Mouse (Mus musculus): ENCODE results near the gene Eml1. TPM values are rescaled to one million over a fixed set of nuclear protein-coding genes. Genes with fewer than 3 reads are reported as not detected.
A peak's percentile ranks its signal among the peaks of the same experiment; 100 is the strongest.

The Eml1 gene
- polyA plus RNA-seq, 1 experiment: 182 TPM

DNA sequence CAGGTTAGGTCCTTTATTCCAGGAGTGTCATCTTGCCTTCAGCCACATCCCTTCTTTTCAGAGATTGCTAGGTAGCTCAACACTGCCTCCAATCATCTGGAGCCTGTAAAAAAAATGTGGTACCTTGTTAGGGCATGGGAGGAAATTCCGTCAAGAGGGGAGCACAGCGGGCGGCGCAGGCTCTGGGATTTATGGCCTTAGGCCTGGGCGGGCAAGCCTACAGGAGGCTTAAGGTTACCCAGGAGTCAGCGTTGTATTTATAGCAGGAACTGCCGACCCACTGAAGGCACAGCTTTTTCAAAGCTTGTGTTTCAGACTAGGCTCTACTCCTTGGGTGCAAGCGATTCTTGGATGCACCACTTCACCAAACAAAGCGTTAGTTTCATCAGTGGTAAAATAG is 2.9 kb downstream of the Eml1 start:
- no peak for DNase-seq (ENCODE audit: low spot score)

DNA sequence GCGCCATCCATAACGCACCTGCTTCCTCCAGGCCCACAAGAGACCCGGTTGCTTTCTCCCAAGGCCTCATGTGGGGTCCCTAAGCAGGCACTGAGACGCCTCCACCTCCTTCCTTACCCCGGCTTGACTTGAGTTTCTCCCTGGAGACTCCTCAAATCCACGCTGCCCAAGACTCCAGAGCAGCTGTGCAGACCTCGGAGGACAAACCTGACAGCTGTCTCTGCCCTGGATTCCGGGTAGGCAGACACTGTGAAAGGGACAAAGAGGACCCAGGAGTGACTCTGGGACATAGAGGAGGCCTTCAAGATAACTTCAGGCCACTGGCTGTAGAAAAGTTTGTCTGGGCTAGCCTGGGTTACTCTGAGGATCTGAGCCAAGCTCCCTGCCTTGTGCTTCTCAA is 3.9 kb downstream of the Eml1 start:
- no peak for DNase-seq (ENCODE audit: low spot score)

DNA sequence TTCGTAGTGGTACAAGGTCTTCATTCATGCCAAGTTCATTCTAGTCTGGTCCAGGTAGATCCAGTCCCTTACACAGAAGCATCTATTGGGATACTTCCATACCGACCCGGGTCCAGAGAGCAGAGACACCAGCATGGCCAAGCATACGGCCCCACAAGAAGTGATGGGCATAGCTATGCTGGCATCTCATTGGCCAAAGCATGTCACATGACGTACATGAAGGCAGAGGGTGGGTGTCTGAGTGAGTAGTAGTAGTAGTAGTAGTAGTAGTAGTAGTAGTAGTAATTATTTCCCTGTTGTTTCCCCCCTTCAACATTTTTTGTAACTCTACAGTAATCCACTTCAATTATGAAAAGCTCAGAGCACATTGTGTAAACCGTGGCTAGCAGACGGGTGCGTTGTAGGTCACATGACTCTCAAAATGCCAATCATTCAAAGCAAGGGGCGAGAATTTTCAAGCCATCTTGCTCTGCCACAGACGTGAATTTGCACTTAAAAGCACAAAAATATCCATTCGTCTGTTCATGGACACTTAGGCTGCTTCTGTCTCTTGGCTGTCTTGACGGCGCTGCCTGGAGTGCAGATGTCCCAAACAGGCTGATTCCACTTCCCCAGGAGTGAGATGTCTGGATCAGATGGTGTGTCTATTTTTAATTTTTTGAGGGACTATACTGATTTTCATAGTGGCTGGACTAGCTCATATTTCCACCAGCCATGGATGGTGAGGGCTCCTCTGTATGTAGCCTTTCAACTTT is 7.8 kb downstream of the Eml1 start:
- DNase-seq (ENCODE audit: low spot score): no peak

DNA sequence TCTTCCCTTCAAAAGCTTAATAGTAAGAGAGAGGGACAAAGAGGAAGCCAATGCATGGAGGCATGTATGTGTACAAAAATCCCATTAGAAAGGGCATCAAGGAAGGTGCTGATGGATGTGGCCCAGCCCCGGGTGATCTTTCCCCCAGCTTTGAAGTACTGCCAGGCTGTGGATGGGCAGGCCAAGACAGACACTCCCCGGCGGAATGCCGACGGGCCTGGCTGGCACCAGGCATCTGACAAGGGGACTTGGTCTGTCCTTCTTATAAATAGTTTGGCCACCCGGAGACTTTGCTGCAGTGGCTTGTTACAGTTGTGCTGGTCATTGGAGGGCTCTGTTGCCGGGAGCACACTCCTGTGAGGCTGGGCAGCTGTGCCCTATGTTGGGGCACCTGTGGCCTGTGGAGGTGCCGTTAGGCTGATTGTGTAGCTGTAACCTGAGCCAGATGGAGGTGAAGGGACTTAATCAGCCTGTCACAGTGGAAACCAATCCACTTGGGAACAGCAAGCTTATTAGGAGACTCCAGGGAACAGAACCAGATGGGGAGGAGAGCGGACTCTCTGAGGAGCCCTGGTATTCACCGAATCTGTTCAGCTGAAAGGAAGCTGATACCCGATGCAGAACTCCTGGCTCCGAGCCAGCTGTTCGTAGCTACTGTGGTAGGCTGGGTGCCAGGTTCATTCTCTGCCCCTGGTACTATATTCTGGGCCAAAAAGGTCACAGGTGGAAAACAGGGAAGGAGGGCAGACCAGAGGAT is 15.9 kb downstream of the Eml1 start:
- DNase-seq (ENCODE audit: low spot score): no peak

DNA sequence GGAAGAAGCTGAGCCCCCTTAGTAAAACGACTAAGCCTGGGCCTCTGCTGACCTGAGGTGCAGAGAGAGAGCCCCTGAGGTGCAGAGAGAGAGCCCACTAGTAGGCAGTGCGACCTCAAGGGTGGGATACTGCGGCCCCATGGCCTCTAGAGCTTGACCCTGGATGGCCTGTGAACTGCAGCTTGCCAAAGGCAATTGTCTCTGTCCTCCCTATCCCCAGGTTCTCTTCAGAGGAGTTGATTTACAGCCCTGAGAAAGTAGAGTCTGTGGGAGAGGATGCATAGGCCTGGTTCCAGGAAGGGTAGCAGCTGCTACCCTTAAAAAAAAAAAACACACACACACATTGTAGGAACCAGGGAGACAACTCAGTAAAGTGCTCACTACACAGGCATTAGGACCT is 19.0 kb downstream of the Eml1 start:
- no peak for DNase-seq (ENCODE audit: low spot score)

DNA sequence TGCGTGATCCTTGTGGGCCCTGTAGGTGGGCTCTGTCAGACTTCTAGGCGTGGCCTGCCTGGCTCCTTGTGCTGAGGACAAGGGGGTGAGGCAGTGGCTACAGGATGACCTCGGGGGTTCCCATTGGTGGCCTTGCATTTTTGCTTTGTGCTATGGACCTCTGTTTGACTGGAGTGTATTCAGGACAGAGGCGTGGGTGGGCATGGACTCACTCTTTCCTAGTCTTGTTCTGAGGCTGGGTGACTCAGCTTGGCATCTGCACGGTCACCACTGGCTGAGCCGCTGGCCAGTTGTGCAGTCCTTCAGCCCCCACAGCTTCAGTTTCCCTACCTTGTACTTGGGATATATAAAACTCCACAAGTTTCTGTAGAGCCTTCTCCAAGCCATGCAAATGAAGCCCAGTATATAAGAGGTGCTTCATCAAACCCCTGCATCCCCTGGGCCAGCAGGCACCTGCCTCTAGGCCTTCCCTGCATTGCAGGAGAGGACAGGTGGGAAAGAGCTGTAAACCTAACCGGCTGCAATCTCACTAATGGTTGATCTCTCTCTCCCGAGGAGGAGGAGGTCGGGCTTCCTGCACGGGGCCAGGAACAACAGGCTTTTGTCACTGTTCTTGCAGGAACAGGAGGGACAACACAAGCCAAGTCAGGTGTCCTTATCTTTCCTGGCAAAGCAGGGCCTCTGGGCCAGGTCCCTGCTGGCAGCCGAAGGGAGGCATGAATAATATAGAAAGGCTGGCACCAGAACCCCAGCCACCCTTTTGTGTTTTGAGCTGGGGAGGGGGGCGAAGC is 21.7 kb downstream of the Eml1 start:
- no peak for DNase-seq (ENCODE audit: low spot score)

DNA sequence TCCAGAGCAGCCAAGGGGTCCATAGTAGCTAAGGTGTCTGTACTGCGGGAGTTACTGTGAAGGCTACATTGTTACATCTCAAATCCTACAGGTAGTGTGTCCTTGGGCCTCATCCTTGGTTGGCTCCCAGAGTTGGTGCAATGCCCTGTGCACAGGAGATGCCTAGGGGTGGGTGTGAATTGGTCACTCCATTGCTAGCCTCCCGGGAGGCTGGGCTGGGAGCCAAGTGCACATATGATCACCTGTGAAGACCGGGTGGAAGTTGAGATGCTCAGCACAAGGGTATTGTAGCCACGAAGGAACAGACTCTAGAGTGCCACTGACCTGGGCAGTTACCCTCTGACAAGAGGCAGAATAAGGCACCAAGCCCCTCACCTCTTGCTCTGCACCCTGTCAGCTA is 22.3 kb downstream of the Eml1 start:
- DNase-seq (ENCODE audit: low spot score): no peak

DNA sequence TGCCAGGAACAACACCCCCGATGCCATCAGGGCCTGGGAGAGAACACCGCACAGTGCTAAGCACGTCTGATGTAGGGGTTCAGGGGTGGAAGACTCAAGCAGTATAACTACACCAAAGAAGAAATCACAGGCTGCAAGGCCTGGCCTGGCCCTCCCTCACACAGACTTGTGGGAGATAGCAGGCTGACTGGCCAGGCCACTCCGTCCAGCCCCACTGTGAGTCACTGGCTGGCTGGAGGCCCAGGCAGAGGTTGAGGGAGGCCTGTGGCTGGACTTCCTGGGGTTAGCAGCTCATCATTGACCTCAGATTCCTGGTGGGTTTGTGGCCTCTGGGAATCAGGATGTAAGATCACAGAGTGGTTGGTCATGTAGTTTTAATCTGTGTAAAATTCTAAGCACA is 22.9 kb downstream of the Eml1 start:
- DNase-seq (ENCODE audit: low spot score): peak; percentile 64

DNA sequence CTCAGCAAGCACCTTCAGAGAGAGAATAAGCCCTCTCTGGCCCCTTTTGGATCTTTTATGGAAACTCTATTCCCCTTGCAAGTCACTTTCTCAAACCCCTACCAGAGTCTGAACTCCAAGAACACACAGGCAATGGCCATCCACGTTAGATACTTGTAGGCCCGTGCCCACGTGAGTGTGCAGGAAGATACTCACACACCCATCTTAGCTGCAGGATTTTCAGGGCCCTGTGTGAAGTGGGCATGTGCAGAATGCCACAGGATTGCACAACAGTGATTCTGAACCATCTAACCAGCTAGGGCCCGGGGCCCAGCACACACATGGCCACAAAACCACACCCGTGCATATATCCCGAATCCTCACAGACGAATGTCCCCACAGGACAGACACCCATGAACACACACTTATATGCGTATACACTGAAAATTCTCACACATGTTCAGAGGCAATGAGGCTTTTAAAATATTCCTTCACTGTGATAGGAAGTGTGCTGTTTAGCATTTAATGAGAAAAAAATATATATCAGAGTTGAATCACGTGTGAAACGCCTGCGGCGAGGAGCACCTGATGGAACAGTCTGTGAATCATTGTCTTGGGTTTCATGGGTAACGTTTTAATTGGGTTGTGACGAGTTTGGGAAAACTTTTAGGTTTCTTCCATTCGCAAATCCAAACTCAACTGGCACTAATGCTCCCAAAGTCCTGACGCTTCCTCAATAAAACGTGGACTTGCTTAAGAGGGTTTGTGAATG is 24.0 kb downstream of the Eml1 start:
- DNase-seq (ENCODE audit: low spot score): no peak

DNA sequence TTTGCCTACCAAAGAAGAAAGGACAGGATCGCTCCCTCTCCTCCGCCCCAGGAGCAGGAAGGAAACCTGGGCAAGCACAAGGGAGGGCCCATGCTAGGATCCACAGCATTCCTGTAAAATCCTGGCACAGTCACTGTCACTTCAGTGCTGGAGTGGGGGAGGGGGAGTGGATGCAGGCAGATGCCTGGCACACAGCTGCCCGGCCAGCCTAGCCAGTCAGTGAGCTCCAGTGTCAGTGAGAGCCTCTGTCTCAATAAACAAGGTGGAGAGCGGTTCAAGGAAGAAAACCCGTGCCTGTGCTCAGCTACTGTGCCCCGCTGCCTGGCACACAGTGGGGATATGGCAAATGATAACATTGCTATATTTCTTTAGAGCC is 24.5 kb downstream of the Eml1 start:
- DNase-seq (ENCODE audit: low spot score): no peak

DNA sequence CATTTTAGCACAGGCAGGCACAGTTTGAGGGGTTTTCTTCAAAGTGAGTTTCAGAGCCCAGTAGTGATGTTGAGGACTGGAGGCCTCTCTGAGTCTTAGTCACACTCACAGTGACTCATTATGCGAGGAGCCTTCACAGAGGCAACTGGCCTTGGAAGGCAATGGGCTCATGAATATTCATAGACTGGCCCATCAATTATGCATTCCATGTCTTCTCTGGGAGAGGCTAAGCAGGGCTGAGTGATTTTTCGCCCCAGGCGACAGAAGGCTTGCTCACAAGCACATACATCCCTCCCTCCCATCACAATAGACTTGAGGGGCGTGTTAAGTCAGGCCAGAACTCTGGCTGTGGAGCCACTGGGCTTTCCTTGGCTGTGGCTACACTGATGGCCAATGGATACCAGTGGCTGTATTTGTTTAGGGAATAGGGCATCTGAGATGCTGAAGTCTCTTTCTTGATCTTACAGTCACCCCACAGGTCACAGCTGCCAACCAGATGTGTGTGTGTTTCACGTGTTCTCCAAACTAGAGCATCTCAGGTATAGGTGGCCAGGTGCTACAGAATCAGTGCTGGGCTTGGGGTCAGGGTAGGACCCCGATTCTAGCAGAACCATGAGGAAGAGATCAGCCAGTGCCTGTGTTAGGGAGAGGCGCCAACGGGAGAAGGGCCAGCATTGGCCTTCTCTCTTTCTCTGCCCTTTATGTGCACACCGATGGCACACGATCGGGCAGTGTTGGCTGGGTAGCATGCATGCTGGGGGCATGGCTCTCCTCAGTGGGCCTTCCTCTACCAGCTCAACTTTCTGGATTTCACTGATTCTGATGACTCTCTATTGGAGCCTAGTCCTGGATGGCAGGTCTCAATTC is 25.6 kb downstream of the Eml1 start:
- DNase-seq (ENCODE audit: low spot score): no peak

DNA sequence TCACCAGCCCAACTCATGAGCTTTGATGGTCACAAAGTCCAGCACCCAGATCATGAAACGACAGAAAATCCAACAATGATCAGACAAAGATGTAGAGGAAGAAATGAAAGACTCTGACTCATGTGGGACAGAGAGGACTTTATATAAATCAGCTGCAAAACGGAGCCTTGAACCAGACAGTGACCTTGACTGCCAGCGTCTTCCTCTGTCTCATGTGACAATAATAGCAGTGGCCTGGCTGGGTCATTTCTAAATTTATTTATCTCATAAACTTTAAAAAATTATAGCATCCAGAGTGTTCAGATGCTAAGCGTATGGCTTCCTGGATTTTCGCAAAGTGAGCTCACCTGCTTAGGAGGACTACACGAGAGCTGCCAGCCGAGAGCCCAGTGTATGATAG is 27.9 kb downstream of the Eml1 start:
- no peak for DNase-seq (ENCODE audit: low spot score)

DNA sequence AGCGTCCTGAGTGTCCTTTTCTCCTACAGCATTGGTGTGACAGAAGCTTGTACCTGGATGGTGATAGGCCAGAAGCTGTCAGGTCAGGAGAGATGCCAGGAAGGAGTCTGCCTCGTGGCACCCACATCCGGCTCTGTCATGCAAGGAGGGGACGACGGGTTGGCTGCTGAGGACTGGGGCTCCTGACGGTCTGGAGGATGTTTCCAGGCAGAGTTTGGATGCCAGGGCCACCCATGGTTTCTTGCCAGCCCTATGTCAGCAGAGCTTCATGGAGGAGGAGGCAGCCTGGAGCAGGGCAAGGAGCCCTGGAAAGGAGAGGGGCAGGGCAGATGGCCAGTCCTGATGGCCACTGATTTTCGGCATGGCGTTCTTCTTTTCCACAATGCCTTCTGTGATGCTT is 28.4 kb downstream of the Eml1 start:
- DNase-seq (ENCODE audit: low spot score): no peak

DNA sequence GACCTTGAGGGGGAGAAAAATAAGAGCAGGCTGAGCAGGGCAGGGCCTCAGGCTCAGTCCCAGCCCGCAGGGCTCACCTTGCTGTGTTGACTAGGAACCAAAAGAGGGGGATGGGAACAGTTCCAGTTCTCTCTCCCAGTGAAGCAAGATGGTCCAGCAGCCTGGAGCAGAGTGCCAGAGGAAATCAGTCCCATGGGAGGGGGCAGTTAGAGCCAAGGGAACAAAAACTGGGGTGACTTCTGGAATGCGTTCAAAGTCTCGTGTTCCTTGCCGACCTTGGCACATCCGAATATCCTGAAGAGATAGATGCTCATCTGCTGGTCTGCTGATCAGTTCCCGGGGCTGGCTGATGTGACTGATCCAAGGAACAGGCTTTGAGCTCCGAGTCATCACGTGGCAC is 30.2 kb downstream of the Eml1 start:
- DNase-seq (ENCODE audit: low spot score): no peak

DNA sequence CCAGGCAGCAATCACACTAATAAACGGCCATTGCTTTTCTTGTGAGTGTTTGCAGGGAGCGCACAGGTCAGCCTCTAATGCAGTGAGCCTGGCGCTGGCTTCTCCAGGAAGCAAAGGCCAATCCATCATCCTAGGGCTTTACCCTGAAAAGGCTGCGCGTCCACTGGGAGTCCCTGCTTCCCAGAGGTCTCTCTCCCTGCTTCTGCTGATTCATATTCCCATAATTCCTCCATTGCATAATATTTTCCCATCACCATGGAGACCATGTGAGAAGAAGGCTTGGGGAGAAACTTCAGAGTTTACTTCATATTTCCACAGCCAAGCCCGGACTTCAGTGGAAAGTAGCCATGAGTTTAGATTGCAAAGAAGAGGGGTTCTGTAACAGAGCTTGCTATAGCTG is 33.2 kb downstream of the Eml1 start:
- no peak for DNase-seq (ENCODE audit: low spot score)

DNA sequence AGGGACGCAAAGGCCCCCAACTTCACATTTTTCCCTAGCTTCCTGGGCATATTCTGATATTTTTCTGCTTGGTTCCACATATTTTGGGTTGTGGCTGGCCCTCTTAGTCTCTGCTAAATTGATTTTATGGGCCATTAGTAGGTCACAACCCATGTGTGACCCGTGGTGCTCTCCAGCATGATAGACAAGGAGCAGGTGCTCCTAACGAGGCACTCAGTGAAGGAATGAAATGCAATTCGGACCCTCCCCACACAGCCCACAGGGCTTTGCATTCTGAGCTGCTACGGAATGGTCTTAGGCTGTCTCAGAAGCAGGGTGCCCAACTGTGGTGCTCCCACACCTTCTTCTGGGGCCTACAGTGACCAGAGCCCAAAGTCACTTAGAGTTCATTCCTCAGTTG is 38.3 kb downstream of the Eml1 start:
- no peak for DNase-seq (ENCODE audit: low spot score)

DNA sequence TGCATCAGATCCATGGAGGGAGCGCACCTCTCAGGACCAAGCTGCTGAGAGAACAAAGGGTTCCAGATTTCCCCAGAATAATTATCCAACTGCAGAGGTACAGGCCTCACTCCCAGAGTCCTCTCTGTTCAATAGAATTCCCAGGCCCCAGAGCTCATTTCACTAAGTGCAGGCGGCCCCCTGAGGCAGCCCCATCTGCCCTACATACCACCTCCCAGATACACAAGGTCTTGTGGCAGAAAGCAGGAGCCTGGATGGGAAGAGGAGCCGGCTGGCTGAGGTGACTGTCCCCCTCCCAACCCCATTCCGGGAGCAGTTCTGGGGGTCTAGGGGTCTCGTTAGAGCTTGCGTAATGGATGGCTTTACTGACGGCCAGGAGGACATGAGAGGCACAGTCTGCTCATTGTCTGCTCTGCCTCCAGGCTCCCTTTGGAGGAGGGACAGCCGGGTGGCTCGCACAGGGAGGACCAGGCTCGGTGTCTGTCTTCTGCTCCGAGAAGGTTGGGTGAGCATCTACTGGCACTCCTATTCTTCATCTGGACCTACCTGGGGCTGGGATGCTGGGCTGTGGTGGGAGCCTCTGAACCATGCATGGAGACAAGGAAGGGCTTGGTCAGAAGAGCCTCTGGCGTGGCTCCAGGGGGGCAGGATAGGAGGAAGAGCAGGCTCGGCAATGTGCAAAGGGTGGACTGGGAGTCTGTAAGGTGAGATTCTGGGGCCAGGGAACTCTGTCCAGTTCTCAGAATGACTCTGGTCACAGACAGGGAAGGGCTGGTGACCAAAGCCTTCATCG is 39.9 kb downstream of the Eml1 start:
- DNase-seq (ENCODE audit: low spot score): no peak

DNA sequence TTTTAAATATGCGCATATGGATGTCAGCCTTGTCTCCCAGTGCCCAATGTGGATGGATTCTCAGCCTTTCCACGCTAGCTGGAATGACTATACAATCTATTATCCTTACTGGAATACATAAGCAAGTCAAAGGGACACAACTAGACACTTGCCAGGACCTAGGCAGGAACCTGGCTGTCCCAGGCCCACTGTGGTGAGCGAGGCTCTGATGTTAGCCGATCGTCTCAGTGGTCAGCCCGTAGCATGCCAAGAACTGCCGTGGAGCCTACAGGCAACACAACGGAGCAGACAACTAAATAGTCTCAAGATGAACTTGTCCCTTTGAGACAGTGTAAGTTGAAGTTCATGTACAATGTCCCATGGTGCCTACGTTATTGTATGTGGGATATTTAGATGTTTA is 44.2 kb downstream of the Eml1 start:
- no peak for DNase-seq (ENCODE audit: low spot score)

DNA sequence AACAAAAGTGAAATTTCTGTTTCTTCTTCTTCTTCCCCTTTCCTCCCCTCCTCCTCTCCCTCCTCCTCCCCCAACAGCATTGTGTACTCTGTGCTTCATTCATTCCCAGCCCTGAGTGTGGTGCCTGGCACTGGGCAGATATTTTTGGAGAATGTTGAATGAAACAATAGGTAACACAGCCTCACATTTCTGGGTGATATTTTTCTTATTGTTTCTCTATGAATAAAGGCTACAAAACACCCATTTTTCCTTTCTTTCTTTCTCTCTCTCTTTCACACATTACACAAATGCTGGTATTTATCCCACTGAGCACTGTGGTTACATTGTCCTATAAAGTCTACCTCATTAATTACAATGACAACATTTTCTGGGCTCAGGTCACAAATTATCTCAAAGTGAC is 48.8 kb downstream of the Eml1 start:
- no peak for DNase-seq (ENCODE audit: low spot score)

DNA sequence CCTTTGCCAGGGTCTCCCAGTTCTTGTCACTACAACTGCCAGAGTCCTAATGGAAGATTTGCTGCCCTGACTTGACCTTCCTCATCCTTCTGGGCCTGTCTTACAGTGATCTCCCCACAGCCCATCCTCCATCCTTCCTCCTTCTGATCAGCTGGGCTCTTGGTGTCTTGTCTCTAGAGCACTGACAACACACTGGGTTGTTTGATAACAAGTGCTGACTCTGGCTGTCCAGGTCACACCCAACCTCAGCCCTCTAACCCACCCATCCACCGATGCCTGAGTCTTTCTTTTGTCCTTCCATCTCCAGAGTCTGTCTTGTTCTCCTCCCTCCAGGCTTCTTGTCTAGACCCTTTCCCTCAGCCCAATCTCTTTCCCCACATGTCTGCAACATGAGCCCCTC is 50.7 kb downstream of the Eml1 start:
- no peak for DNase-seq (ENCODE audit: low spot score)

Data from urinary bladder, adult 2 months (tissue).